Mouse (Mus musculus): Measurements from ENCODE around the gene 6430571L13Rik.

DNA sequence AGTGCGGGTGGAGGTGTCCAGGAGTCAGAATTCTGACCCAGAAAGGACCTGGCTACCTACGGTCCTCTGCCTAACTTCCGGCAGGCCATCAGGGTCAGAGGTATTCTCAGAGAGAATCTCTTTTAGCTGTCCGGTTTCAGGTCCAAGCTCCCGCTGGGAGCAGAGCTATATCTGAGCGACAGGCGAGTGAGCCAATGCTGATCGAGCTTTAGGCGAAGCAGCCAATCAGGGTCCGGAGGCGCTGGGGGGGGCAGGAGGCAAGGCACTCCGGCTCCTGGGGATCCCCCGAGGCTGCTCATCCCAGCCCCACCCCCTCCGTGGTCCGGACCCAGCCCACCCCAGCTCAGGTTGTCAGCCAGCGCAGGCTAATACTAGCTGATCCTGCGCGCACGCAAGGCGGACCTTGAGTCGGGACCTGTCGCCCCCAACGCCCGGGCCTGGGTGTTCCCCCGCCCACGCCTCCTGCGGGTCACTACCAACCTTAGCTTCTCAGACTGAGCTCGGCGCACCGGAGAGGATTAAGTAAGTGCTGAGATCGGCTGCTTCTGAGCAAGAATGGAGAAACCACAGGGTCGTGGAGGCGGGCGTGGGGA, at the start of gene 6430571L13Rik:
- no peak for TF ChIP-seq CTCF (IDR thresholded peaks at IDR 0.05; ENCODE audit: extremely low read depth, insufficient read depth, insufficient read length, insufficient replicate concordance)
- no peak for TF ChIP-seq POLR2A (IDR thresholded peaks at IDR 0.05; ENCODE audit: low read depth, low read length)
